Mouse (Mus musculus): ENCODE data around the gene Slc41a3.

- TF ChIP-seq CTCF (IDR thresholded peaks at IDR 0.05; ENCODE audit: borderline replicate concordance, insufficient read depth, low read length) (no peak), POLR2A (IDR thresholded peaks at IDR 0.05; ENCODE audit: low read depth, low read length) (no peak)
Measured at GRCm38 (mm10) chr6:90570392-90570791, 34.1 kb upstream of the Slc41a3 start.

Data from embryonic fibroblast, embryonic 13.5 days (primary cell).